Mouse (Mus musculus) G1E (cell line): ENCODE results near the gene Olfr213.
"Not testable (repeated sequence)": the region's sequence is repeated elsewhere in the genome, so short reads cannot be mapped to it uniquely, and the experiment has no call there.

Source experiments
- CTCF ChIP-seq: IDR thresholded peaks from 2 replicates; pipeline ENCODE4 v1.5.1; 2012; ENCODE audit warnings: low read depth, low read length, inconsistent platforms, mixed read lengths
- GATA2 ChIP-seq: IDR thresholded peaks from 2 replicates; pipeline ENCODE4 v1.6.1; 2012; ENCODE audit warnings: low read depth, low read length, inconsistent platforms, borderline replicate concordance

DNA sequence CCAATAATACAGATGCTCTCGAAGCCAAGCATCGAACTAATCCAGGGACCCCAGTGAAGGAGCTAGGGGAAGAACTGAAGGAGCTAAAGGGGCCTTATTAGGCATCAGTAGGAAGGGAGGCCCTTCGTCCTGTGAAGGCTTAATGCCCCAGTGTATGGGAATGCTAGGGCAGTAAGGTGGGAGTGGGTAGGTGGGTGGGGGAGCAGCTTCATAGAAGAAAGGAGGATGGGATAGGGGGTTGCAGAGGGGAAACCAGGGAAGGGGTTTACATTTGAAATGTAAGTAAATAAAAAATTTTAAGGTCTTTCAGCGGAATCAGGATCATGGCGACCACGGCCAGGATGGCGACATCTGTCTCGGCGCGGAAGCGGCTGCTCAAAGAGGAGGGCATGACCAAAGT, 12.6 kb downstream of the Olfr213 start, which contains the start of gene Gm5580:
- TF ChIP-seq CTCF, GATA2: not testable (repeated sequence)
